Mouse (Mus musculus): Measurements from ENCODE around the gene Pafah2.
"Not testable (repeated sequence)": the region's sequence is repeated elsewhere in the genome, so short reads cannot be mapped to it uniquely, and the experiment has no call there.

The Pafah2 gene

DNA sequence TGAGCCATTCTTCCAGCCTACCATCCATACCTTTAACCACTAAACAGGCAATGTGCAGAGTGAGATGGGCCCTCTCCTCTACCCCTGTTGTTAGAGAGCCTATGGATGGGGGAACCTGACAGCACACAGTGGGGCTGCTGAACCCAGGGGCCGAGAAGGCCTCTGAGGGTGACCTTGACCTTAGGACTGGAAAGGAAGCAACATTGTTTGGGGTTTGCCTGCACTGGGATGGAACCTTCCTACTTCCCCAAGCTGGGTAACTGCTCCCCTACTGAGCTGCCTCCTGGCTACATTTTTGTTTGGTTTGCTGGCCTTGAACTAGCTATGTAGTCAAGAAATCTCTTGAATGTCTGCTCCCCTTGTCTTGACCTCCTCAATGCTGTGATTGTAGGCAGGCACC is 21.8 kb upstream of the Pafah2 start:
- DNase-seq: no peak

DNA sequence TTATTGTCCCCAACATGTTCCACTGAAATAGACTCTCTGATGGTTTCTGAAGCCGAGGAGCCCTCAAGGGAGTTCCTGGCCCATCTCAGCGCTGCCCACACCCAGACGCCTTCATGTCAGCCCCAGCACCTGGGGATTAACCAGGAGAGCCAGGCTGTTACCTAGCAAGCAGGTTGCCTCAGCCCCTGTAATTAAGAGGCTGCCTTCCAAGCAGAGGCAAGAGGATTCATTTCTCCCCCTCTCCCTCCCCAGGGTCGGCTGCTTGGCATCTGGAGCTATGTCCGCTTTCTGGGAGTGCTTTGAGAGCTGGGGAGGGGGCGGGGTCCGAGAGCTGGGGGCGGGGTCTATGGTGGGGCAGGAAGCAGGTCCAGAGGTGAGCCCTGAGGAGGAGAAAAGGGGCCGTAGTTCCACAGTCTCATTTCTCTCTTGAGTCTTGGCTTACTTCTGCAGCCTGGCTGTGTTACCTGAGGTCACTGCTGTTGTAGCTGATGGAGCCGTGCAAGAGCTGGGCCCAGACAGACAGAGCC is 18.0 kb upstream of the Pafah2 start:
- no peak for DNase-seq

DNA sequence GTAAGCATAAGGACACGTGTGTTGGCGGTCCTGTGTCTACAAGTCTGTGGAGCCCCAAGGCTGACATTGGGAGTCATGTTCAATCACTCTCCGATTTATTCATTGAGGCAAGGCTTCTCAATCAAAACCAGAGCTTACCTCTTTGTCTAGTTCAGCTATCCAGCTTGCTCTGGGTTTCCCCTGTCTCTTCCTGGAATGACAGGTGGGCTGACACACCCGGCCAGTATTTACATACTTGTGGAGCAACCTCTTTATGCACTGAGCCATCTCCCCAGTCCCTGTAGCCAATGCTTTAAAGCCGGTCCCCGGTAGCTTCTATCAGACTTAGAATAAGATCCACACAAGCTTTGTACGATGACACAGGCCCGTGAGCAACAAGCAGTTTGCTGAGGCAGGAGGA is 16.6 kb upstream of the Pafah2 start:
- no peak for DNase-seq

DNA sequence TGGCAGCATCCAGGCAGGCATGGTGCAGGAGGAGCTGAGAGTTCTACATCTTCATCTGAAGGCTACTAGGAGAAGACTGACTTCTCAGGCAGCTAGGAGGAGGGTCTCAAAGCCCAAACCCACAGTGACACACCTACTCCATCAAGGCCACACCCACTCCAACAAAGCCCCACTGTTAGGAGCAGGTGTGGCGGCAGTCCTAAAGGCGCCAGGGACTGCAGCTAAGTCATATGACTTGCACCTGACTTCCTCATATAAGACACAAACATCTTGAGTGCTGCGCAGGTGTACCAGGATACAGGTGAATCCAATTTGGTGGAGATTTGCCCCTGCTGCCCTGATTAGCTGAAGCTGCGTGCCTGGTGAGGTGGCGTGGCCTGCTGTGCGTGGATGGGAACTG is 12.4 kb upstream of the Pafah2 start, which contains the start of gene Extl1:
Gene Extl1, minus strand, starts transcription at position 101 of the 400 bp plus-strand sequence.
- not testable (repeated sequence) for DNase-seq

DNA sequence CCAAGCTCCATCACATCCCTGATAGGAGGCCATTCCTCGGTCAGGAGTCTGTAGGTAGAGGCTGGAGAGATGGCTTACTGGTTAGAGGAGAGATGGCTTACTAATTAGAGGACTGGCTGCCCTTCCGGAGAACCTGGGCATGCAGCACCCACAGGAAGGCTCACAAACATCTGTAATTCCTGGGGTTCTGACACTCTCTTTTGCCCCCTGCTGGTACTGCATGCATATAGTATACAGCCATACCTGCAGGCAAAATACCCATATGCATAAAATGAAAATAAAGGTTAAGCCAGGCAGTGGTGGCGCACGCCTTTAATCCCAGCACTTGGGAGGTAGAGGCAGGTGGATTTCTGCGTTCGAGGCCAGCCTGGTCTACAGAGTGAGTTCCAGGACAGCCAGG is 8.9 kb upstream of the Pafah2 start:
- DNase-seq: no peak

DNA sequence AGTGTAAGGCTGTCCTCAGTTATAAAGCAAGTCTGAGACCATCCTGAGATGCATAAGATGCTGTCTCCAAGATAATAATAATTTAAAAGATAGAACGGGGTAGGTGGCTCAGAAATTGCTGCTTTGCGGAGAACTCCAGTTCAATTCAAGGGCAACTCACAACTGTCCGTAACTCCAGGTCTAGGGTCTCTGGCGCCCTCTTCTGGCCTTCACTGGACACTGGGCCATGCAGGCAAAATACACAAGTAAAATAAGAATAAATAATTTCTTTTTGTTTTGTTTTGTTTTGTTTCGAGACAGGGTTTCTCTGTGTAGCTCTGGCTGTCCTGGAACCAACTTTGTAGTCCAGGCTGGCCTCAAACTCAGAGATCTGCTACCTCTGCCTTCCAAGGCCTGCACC is 7.7 kb upstream of the Pafah2 start:
- peak; percentile 69 for DNase-seq

DNA sequence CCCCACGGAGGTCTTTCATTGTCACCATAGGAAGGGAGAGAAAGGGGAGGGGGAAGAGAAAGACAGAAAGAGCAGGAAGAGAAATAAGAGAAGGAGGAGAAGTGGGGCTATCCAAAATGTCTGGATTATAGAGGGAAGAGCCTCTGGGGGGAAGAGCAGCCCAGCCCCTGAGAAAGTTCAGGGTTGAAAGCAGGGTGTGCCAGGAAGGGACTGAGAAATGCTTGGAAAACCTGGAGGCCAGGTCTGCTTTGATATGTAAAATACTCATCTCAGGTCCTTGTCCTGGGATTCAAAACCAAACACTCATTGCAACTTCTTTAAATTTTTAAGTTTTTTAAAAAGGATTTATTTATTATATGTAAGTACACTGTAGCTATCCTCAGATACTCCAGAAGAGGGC is 4.5 kb upstream of the Pafah2 start:
- no peak for DNase-seq

DNA sequence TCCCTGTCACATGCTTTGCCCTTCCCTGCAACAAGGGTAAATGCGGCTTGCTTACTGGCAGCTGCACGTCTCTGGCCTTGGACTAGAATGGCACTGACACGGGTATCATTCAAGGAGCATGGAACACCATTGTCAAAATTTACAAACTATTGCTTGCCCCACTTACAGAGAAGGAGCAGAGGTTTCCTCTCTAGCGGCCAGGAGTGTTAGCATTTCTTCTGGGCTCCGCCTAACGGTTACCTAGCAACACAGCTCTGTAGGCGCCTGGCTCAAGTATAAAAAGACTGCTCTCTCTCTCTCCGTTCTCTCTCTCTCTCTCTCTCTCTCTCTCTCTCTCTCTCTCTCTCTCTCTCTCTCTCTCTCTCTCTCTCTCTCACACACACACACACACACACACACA is 3.5 kb upstream of the Pafah2 start:
- DNase-seq: no peak

DNA sequence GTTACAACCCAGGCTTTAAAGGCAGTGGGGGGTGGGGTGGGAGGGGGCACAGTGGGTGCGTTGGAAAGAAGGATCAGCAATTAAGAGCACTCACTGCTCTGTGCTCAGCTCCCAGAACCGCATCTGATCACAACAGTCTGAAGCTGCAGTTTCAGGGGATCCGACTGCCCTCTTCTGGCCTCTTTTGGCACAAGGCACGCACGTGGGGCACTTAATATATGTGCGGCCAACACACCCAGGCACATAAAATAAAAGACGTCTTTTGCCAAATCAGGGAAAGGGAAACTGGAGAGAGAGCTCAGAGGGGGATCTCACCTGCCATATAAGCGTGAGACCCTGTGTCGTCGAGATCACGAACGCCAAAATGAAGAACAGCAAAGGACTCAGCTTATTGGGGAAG is 3.1 kb upstream of the Pafah2 start:
- DNase-seq: no peak

DNA sequence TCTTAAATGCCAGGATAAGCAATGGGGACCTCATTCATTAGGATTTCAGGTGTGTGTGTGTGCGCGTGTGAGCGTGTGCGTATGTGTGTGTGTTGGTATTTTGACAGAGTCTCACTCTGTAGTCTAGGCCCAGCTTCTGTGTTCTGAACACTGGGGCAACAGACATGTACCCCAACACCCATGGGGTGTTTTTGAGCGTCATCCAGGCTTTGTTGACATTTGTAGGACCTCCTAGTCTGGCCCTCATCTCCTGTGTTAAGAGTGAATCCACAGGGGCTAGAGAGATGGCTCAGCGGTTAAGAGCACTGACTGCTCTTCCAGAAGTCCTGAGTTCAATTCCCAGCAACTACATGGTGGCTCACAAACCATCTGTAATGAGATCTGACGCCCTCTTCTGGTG is 978 bp upstream of the Pafah2 start:
- DNase-seq: no peak

DNA sequence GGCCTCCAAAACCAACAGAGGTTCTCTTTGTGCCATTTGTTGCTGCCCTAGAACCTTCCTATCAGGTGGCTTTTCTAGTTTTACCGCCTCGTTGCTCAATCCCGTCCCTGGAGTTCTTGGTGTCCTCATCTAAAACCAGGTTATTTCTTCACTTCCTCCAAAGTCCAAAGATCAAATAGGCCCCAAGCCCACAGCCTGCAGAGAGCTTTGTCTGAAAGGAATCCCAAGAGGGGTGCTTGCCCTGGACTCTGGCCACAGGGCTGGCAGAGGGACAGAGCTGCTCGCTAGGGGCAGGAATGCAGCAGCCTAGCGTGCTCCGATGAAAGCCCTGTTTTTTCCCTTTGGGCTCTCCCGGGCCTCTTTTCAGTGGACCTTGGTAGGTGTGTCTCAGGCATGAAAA is 1.0 kb downstream of the Pafah2 start:
- DNase-seq: no peak

DNA sequence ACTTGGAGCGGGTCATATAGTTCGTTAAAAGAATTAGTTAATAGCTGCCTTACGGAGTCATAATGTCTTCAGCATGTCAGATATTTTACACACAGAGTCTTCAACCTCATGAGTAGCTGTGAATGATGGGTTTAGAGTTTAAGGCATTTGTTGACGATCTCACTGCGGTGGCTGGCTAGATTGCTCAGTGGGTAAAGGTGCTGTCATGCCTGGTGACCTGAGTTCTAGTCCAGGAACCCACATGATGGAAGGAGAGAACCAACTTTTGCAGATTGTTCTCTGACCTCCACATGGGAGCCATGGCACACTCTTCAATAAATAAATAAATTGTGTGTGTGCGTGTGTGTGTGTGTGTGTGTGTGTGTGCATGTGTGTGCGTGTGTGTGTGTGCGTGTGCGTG is 1.6 kb downstream of the Pafah2 start:
- no peak for DNase-seq

DNA sequence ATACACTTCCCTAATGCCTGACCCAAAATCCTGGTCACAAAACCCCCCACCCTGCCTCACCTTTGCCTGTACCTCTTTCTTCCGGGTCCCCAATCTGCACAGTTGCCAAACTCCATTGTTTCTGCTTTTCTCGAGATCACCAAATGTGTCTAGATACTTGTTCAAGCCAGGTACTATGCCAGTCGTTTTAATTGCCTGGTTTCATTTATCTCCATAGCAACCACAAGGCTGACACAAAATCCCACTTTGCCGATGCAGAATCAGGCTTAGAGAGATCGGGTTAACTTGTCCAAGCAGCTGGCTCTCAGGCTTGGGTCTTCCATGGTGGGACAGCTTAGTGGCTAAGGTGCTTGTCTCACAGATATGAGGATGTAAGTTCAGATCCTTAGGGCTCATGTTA is 4.1 kb downstream of the Pafah2 start:
- no peak for DNase-seq

DNA sequence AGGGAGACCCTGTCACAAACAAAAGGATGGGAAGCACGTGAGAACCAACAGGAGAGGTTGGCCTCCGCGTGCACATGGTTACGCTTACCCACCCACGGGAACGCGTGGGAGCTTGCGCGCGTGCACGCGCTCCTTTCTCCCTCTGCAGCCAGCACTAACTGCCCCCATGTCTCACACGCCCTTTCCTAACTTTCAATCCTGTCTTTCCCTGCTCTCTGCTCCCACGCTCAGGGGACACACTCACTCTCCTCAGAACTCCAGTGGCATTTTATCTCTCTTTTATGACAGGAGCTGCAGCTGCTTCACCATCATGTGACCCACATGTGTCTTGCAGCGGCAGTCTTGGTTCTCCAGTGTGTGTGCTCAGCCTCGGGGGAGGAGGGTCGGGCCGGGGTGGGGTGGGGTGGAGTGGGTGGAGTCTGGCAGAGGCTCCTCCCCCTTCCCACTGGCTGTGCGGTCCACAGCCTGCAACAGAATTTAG is 5.1 kb downstream of the Pafah2 start:
- DNase-seq: peak; percentile 72

DNA sequence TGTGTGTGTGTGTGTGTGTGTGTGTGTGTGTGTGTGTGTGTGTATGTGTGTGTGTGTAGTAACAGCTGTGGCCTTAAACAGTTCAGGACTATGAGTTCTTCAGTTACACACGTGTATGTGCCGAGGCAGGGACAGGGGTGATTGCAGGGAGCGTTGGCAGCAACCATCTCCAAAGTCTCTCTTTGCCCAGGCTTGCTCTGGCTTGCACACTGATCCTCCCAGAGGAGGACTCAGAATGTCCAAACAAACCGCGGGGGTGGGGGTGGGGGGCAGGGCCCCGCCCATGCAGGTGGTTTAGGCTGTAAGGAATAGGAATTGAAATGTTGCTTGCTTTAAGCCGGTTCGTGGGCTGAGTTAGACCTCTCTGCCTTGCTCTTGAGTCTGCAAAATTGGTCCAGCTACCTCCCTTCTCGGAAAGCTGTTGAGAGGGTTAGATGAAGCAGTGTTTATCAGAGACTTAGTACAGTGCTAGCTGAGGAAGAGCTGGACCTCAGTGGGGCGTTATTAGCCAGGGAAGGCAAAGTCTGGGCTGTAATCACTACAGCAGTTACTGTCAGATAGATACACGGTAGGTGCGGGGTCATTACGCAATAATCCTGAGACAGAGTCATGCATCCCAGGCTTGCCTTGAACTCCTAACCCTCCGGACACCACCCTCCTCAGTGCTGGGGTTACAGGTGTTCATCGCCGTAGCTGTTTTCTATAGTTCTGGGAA is 5.9 kb downstream of the Pafah2 start:
- DNase-seq: no peak

DNA sequence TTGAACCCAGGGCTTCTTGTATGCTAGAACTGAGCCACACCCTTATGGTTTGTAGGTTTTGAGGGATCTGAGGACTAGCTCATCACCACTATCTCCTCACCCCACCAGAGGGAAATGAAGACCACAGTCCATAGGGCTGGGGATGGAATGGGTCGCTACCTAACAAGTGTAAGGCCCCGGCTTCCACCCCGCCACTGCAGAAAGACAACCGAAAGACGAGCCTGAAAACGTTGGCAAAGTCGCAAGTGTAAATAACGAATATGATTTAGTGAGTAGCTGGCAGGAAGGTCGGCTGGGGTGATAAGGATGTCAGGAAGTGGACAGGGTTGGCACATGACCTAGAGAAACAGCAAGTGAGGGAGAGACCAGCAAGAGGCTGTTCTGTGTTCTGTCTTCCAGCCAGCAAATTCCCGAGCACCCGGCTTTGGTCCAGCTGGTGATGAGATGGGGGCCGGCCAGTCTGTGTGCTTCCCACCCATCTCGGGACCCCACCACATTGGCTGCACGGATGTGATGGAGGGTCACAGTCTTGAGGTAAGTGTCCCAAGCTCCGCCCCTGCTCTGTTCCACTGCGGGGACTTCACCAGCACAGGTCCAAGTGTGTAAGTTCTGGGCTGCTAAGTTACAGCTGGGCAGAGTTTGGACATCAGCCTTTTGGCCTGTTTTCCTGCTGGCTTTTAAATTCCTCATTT is 6.6 kb downstream of the Pafah2 start:
- no peak for DNase-seq

DNA sequence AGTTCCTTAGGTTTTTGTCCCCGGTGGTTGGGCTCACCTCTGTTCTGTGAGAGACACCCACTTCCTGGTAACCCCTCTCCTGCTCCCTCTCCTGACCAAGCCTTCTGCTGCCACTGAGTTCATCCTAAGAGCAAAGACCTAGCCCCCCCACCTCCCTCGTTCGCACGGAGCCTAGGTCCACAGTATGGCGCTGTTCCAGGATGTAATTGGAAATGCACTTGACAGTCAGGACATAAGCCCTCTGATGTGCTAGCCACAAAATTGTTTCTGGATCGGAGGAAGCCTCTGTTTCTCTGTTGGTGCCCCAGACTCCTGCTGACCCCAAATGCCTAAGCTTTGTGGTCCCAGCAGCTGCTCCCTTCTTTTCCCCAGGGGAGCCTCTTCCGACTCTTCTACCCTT is 7.6 kb downstream of the Pafah2 start:
- no peak for DNase-seq

DNA sequence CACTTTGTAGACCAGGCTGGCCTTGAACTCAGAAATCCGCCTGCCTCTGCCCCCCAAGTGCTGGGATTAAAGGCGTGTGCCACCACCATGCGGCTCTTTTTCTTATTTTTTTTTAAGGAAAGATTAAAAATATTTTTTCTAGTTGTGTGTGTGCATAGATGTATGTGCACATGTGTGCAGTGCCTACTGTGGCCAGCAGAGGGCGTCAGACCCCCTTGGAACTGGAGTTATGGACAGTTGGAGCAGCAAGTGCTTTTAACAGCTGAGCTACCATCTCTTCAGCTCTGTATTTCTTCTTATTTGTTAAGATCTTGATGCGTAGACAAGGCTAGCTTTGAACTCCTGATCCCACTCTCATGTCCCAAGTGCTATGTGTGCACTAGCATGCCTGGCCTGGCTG is 13.2 kb downstream of the Pafah2 start:
- DNase-seq: no peak

DNA sequence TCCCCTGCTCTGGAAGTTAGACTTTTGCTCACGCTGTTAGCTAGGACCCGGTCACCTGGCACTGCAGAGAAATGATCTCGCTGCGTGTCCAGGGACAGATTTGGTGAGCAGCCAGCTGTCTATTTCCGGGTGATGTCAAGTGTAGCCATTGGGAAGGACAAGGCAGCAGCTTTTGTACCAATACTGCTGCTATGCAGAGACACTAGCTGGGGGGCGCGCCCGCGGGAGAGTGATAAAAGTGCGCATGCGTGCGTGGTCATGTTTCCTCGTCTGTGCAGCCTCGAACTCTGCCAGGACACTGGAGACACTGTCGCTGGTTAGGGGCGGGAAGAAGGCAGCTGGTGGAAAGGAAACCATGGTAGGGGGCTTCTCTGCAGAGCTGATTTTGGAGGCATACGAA is 20.1 kb downstream of the Pafah2 start:
- peak; percentile 63 for DNase-seq

DNA sequence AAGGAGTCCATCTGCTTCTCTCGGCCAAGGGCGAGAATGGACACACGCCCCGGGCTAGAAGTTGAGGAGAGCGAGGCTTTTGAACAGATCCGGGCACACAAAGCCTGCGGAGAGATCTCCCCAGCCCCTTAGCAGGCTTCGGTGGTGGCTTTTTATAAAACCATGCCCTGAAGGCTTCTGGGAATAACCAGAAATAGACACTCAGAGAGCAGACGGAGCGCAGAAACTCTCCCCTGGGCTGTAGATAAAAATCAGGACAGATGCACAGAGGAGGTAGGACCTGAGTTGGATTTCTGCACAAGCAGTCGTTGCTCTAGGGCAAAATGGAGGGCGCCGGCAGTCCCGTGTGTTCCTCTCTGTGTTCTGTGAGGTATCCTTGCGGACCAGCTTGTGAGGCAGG is 20.5 kb downstream of the Pafah2 start:
- DNase-seq: no peak

DNA sequence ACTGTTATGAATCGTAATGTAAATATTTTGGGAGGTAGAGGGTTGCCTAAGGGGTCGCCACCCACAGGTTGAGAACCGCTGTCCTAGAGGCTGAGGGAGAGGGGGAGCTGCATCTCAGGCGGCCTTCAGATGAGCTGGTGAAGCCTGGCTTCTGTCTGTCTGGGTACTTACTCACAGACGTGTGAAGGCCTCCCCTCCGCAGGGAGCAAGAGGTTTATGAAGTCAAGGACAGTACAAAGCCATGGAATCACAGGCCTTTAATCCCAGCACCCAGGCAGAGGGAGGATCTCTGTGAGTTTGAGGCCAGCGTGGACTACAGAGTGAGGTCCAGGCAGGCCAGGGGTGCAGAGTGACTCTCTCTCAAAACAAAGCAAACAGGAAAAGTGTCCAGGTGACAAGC is 21.0 kb downstream of the Pafah2 start:
- DNase-seq: no peak

DNA sequence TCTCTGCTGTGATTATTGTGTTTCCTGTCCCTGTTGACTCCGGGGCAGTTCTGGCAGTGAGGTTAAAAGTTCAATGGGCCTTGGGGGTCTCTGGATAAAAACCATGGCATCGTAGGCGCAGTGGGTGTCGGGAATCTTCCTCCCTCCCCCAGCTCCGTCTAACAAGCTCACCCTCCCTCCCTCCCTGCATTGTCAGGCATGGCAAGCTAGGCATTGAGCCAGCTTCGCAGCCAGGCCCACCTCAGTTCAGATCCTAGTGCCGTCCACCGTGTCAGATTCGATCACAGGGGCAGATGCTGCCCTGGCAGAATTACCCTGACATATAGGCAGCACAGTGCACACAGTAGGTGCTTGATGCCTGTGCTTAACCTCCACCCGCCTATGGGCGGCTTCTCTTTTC is 25.9 kb downstream of the Pafah2 start:
- no peak for DNase-seq

DNA sequence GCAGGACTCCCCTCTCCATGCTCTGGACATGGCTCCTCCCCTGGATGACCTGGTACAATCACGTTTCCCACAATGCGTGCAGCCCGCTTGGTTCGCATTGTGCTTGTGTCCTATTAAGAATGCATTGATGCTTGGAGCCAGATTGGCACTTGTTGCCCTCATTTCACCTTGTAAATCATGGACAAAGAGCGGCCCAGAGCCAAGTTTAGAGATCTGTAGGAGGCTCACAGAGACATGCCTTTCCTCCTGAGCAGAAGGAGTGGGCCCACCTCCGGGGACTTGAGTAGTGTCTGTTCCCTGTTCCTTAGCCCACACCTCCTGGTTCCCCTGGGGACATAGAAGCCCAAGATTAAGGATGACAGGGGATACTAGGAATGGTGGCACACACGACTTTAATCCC is 27.8 kb downstream of the Pafah2 start:
- DNase-seq: no peak

DNA sequence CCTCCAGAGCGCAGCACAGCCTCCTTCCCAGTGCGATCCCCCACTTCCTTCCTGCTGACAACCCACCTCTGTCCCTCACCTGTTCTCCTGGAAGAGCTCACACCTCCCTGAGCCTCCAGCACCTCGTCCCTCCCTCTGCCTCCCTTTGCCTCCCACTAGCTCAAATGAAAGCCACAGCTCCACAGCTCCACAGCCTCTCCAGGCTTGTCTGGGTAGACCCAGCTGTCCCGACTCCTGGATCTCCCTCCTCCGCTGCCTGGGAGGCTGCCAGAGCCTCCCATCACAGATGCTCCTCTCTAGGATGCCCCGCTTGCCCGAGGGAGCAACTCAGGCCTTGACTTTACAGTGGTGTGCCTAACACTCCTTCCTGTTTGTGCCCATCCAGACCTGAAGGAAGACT is 29.0 kb downstream of the Pafah2 start:
- no peak for DNase-seq
